Mouse (Mus musculus) gonadal fat pad, adult 2 months (tissue): ENCODE measurements around the gene Crebl2. TPM values are rescaled to one million over a fixed set of nuclear protein-coding genes. Genes with fewer than 3 reads are reported as not detected.

Experiments
- DNase-seq: peaks from one replicate; pipeline ENCODE4 v3.0.0-alpha.2; 2012; ENCODE audit warnings: low read depth
- polyA plus RNA-seq: library from polyadenylated mRNA; depleted of rRNA; stranded (reverse); fragments of >200 nt; gene quantifications from 2 replicates; pipeline ENCODE4 v1.2.3, GENCODE M21; 2012

Crebl2 gene
- polyA plus RNA-seq, 1 experiment, result 17.4 TPM

GRCm38 (mm10) chr6:134820411-134820810 is 9.5 kb upstream of the Crebl2 start:
- no peak for DNase-seq

DNA sequence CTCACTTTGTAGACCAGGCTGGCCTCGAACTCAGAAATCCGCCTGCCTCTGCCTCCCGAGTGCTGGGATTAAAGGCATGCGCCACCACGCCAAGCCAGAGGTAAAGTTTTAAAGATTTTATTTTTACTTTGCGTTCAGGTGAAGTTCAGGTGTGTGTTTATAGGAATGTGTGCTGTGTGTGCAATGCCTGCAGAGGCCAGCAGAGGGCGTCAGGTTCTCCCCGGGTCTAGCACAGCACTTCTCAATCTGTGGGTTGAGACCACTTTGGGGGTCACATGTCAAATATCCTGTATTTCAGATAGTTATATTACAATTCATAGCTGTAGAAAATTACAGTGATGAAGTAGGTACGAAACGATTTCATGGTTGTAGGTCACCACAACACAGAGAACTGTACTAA is 7.1 kb upstream of the Crebl2 start:
- DNase-seq, result no peak

DNA sequence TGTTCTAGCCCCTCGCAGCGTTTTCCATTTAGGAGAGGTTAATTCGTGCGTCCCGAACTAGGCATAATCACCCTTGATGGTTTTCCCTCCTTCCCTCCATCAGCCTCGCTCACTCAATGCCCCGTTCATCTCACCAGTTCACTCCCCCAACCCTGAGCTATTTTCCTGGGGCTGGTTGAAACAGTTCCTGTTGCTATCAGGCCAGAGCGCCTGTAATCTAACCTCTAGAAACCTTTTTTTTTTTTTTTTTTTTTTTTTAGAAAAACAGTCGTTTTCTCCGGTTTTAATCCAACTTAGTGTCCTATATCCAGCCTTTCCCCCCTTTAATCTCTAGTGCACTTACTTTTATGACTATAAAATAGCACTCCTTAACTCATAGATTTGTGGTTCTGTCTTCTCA is 822 bp downstream of the Crebl2 start:
- no peak for DNase-seq

DNA sequence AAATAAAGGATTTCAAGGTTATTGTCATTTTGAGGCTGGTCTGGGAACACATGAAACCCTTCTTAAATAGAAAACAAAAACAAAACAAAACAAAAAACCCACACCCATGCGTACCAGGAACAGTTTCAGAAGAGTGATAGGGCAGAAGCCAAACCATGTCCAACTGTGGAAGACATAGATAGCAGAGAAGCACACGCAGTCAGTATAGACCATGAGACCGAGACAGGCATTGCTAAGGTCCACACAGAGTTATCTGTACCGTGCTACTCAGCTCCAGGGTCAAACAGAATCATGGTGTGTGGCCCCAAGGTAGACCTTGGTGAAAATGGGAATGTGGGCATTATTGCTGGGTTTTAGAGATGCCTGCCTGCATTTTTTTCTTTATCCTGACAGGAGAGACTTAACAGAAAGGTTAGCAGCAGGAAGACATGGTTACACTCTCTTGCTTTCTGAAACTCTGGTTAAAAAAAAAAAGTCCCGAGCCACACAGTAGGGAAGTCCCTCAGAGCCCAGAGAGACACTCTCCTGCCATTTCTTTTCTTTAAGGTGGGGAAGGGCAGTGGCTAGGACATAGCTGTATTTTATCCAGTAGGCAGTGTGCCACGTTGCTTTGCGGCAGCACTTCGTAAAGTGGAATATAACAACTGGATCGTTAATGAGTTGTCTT is 4.8 kb downstream of the Crebl2 start:
- no peak for DNase-seq

DNA sequence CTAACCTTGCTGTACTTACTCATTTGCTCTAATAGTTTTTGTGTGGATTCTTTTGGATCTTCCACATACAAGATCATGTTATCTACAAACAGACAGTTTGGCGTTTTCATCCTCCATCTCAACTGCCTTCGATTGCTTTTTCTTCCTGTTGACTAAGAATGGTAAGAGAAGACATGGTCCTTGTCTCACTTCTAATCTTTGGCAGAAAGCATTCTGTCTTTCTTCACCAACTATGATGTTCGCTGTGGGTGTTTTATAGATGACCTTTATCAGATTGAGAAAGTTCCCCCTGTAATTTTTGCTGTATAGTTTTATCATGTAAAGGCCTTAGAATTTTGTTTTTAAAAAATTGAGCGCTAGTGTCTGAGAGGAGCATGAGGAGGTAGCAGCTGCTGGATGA is 8.2 kb downstream of the Crebl2 start:
- DNase-seq, result no peak

DNA sequence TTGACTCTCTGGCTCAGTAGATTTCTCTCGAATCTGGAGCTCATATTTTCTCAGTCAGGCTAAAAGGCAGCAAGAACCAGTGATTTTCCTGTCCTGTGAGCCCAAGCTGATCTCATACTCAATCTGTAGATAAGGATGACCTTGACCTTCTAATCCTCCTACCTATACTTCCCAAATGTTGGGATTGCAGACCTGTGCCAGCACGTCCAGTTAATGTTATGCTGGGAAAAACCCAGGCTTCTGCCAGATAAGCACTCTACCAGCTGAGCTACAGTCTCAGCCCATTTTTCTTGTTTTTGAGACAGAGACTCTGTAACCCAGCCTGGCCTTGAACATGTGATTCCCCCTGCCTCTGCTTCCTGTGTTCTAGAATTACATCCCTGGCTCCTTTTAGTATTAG is 10.4 kb downstream of the Crebl2 start:
- no peak for DNase-seq

- no peak for DNase-seq
These were observed 15.8 kb downstream of the Crebl2 start for GRCm38 (mm10) chr6:134845726-134846125.

- DNase-seq, result no peak
These were observed 16.4 kb downstream of the Crebl2 start for GRCm38 (mm10) chr6:134846308-134846707.

DNA sequence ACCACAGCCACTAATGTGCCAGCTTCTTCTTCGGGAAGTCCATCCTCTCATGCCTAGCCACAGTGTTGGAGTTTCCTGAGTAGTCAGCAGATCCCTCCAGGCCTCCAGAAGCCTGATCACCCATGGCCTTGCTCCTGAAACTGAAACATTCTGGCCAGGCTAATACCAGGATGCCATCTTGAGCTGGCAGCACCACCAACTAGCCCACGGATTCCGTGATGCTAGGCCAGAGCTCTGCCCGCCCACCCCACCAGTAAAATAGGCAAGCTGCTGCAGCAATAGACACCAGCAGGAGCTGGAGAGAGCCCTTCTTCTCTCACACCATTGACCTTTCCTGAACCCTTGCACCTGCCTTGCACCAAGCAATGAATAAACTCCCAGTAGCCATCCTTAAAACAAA is 17.6 kb downstream of the Crebl2 start:
- DNase-seq, result no peak

GRCm38 (mm10) chr6:134848197-134848890 is 18.4 kb downstream of the Crebl2 start:
- no peak for DNase-seq

- DNase-seq, result no peak
These were observed 19.5 kb downstream of the Crebl2 start for GRCm38 (mm10) chr6:134849461-134849860.

- DNase-seq, result no peak
These were observed 20.0 kb downstream of the Crebl2 start for GRCm38 (mm10) chr6:134849985-134850384.

GRCm38 (mm10) chr6:134854782-134855181 is 24.8 kb downstream of the Crebl2 start:
- DNase-seq, result no peak

DNA sequence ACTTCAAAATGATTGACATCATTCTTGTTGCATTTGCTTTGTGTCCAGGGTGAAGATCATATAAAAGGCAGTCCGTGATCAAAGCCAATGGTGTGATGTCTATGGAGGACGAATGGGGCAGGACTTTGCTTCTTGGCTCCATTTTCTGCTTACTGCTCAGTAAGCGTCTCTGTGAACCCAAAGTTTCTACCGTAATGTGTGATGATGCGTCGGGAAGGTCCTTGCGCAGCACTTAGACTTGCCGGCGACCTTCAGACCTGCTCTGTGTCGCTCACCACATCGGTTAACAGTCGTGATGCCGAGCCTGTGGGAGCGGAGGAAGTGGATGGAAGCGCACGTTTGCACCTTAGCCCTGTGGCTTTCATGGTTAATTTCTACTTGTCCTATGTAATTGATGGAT is 26.0 kb downstream of the Crebl2 start:
- no peak for DNase-seq

DNA sequence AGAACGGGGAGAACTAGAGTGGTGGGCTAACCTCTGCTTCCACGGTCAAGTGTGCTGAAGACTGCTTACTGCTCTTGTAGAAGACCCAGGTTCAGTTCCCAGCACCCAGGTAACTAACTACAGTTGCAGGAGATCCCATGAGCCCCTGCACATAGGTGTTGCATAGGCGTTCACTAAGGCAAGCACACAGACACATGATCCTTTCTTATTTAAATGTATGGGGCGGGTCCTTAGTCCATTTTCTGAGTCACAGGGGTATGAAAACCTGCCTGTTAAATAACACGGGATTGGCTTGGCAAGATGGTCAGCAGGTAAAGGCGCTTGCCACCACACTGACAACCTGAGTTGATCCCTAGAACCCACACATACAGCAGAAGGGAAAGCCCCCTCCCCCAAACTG is 29.1 kb downstream of the Crebl2 start:
- no peak for DNase-seq

GRCm38 (mm10) chr6:134860275-134860674 is 30.3 kb downstream of the Crebl2 start:
- DNase-seq, result no peak

DNA sequence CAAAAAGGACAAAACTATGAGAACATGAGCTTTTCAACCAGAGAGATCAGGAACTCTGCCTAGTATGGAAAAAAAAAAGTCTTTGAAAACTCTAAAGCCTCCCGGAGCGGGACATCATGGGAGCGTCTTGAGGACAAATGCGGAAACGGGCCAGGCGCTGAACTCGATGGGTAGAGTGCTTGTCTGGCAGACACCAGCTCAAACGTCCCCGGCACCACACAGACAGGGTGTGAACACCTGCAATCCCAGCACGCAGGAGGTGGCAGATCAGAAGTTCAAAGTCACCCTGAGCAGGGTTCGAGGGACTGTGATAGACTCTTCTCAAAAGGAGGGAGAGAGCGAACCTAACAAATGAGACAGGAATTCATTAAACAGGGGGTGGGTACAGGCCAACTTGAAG is 31.4 kb downstream of the Crebl2 start:
- no peak for DNase-seq

DNA sequence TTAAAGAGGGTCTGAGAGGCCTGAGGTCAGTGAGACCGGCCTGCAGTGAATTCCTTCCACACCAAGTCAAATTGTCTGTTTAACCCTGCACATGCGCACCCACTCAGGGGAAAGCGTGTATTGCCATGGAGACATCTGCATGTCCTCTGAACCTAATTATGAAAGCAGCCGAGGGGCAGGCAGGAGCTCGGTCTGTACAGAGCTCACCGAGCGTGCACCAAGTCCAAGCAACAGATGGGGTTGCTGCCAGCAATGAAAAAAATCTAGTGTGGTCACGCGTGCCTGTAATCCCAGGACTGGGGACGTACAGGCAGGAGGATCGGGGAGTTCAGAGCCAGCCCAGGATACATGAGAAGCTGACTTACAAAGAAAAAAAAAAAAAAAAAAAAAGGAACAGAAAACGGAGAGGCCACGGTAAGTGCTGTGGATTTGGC is 32.7 kb downstream of the Crebl2 start:
- DNase-seq, result no peak

- DNase-seq, result peak; percentile 16
These were observed 33.2 kb downstream of the Crebl2 start for GRCm38 (mm10) chr6:134863146-134863545.

- DNase-seq, result no peak
These were observed 36.2 kb downstream of the Crebl2 start for GRCm38 (mm10) chr6:134866113-134866512.

DNA sequence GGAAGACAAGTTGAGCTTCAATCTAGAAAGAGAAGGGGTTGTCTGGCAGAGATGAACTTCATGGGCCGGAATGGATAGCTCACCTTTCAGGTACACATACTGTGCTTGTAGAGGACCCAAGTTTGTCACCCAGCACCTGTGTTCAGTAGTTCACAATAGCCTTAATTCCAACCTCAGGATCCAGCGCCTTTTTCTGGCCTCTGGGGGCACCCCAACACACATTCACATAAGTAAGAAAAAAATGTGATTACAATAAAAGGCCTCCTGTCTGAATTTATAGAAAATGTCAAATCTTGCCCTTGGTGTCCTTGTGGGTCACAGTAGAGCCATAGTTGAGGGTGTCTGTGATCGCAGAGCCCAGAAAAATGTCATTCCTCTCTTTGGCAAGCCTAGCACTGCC is 37.4 kb downstream of the Crebl2 start:
- DNase-seq, result no peak

DNA sequence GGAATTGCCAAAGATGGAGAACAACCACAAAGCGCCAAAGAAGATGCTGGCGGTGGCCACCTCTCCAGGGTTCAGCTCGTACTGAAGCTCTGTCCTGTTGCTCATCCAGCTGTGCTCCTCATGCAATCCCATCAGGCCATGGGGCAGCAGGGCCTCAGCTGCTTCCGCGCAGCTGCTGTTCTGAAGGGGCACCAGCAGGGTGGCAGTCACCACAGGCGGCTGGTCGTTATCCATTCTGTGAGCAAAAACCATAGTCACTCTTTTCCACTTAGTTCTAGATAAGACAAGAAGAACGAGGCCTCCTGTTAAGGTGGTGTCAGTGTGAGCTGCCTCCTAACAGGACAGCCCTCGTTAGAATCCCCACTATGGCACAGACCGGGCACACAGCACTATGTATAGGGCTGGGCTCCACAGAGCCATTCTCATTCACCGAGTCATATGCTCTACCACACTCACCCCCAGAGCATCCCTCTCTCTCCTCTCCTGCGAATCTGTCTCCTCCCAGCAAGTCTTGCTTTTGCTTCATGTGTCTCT is 40.3 kb downstream of the Crebl2 start:
- DNase-seq, result no peak

DNA sequence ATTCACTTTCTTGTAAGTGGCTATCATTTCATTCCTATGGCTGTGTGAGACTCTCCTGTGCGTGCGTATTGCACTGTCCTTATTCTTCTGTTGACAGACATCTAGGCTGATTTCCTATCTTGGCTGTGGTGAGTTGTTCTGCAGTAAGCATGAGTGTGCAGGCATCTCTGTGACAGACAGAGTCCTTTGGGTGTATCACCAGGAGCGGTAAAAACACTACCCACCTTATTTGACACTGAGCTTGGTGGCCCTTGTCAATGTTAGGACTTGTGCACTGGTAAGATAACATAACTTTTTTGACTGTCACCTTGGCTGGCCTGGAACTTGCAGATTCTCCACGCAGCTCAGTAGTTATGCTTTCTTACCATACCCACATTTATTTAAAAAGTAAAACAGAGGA is 40.9 kb downstream of the Crebl2 start:
- no peak for DNase-seq
